Mouse (Mus musculus): Measurements from ENCODE around the gene Disc1.

Gene Disc1

GRCm38 (mm10) chr8:125306665-125307064, 252.7 kb downstream of the Disc1 start:
- in situ Hi-C loops (cut with MboI, MseI): loop anchor here (10.0 kb wide), 1 partner anchor 558 kb away; no protein-coding TSS in a partner anchor

- in situ Hi-C loops (cut with MboI, MseI): loop anchor here (10.0 kb wide), 1 partner anchor 555 kb away; no protein-coding TSS in a partner anchor
Observed at GRCm38 (mm10) chr8:125309985-125310384, 256.0 kb downstream of the Disc1 start.

Measured in regulatory T cell (primary cell).